Mouse (Mus musculus) splenic B cell, adult 2 months (primary cell): ENCODE measurements at regions not wholly inside any gene's neighbourhood (a gene's known extent, or its start where the extent isn't known, plus 50 kb on each side); places are given as distances from the start of the nearest gene placed in this dataset.

Experiments
- DNase-seq: peaks from one replicate; pipeline ENCODE4 v3.0.0-alpha.2; 2011; ENCODE audit warnings: low read depth, low spot score
- H3K27me3 ChIP-seq: 2 replicates; pipeline ENCODE4 v1.6.1; 2012; ENCODE audit warnings: mild to moderate bottlenecking, low read length, moderate library complexity, mixed read lengths; ENCODE audit not compliant: control insufficient read depth, poor library complexity, insufficient read depth, severe bottlenecking
- H3K36me3 ChIP-seq: 2 replicates; pipeline ENCODE4 v1.6.1; 2012; ENCODE audit warnings: mild to moderate bottlenecking, low read length, moderate library complexity, mixed read lengths; ENCODE audit not compliant: control insufficient read depth, poor library complexity, insufficient read depth, severe bottlenecking

DNA sequence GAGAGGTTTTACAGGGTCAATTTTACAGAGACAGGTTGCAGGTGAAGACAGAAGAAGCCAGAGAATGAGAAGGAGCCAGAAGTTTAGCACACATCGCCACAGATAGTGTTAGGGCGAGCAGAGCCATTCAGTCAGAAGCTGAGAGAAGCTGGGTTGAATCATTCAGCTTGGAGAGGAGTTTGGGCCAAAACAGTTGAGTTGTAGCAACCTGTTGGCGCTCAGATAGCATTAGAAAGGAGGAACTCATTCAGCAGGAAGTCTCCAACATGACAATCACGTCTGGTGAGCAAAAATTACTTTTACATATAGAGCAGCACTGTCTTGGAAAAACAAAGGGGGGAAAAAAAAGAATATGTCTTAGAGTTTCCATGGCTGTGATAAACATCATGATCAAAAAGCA is 53.2 kb downstream of the Fam43a start:
- Histone ChIP-seq H3K27me3 (no peaks in the 10 kb centered on the region), H3K36me3 (no peaks in the 10 kb centered on the region)
- DNase-seq: peak; percentile 44

DNA sequence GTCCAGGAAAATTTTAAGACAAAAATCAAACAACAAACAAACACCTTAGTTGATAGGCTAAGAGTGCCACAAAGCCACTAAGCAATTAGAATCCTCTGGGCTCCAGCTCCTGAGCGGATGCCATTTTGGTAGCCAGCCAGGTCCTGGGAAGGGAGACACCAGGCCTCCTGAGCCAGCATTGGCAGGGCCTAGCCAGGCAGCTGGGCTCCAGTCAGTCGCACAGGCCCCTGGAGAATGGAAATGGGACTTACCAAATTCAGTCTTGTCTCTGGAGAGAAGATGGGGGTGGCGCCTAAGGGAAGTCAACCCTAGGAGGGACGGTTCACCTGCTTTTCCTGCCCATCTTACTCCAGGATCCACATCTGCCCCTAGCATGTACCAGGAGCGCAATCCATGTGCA is 54.3 kb downstream of the Fam43a start:
- Histone ChIP-seq H3K27me3 (no peaks in the 10 kb centered on the region), H3K36me3 (no peaks in the 10 kb centered on the region)
- DNase-seq: no peak

DNA sequence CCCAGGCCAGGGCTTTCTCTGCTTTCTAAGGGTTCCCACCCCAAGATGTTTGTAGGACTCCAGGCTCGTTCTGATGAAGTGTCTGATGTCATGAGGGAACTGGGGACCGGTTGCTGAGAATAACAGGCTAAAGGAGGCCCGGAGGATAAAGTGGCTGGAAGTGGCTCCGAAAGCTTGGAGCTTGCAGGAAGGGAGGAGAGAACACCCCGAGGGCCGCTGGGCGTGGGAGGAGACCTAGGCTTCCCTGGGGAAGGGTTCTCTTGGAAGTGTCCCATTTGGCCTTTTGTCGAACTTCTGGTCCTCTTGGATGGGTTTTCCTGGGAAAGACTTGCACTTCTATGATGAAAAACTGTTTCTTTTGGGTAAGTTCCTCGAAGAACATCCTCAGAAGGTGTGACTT is 54.7 kb downstream of the Fam43a start:
- Histone ChIP-seq H3K27me3 (no peaks in the 10 kb centered on the region), H3K36me3 (no peaks in the 10 kb centered on the region)
- DNase-seq: no peak

DNA sequence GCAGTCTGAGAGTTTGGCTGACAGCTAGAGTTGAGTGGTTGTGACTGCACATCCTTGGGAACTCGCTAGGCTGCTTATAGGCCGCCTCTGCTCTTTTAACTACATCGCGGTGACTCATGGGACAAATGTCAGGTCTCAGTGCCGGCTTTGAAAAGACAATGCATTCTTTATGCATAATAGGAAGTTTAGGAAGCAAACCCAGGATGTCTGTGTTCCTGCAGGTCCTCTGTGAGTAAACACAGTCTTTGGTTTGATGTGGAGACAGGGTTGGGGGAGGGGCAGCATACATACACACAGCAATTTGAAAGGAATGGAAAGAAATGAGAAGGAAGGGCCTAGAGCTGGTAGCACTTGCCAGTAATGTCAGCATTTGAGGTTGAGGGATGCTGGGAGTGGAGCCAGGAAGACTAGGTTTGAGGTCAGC is 56.3 kb downstream of the Fam43a start:
- DNase-seq: no peak
- no peaks in the 10 kb centered on the region for H3K27me3 ChIP-seq
- no peaks in the 10 kb centered on the region for H3K36me3 ChIP-seq

DNA sequence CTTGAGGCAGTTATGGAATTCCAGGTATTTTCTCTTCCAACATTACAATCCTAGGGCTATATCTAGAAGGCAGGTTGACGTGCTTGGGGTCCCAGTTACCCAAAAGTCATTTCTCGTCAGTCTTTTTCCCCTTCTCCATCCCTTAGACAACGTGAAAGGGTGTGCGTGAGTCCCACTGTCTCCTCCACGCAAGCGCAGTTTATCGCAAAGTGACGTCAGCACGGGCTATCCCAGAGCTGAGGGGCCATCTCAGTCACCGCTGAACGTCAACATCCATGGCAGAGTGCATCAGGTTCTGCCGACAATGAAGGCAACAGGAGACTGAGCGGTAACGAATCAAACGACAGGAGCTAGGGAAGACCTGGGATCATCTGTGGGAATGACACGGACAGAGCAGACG is 57.4 kb downstream of the Fam43a start:
- no peak for DNase-seq
- no peaks in the 10 kb centered on the region for H3K36me3 ChIP-seq

DNA sequence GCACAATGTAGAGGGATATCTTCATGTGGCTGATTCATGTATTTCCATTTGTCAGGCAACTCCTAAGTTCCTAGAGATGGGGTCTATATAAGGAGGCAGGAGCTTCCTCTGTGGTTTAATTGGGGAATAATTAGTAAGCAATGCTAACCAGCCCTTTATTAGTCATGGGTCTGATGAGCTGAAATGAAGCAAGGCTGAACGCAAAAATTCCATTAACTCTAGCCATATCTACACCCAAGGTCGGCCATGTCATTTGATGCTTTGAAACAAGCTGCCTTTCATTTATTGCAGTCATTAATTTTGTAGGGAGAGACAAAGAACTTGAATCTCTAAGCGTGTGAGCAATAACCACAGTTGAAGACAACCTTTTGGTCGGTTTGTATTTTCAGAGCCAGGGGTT is 59.4 kb downstream of the Fam43a start:
- Histone ChIP-seq H3K27me3 (no peaks in the 10 kb centered on the region), H3K36me3 (no peaks in the 10 kb centered on the region)
- DNase-seq: no peak

More for the DNA sequence above, 57.4 kb downstream of the Fam43a start:
- no peaks in the 10 kb centered on the region for H3K27me3 ChIP-seq

DNA sequence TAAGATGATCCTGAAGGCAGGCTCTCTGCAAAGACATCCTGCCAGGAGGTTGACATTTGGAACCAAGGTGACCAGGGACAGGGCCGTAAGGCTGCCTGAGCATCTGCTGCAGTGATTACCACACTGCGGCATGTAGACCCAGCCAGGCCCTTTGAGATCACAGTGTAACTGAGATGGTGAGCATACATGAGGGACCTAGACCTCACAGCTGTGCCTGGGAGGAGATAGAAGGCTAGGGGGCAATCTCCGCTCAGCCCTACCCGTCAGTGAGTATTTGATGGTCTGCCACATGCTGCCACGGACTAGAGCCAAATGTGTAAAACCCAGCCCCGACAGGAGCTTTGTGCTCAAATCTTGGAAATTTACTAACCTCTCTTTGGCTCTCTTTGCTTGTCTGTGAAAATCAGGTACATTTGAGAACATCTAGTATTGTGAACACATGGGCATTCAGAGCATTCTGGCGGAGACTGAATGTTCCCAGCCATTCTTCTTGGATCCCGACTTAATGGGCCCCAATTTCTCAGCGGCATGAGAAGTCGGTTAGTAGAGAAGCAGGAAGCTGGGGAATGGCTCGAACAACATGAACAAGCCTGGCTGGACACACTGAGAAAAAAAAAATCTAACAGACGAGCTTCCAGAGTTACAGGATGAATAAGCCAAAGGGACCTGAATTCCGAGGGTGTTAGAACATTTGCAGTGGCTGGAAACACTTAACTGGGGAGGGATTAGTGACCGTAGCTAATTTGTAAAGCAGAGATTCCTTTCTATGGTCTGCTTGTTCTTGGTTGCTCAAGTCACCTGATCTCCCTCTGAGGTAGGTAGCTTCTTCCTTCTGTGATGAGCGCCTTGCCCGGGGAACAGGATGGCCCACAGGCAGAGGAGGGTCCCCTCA is 61.8 kb downstream of the Fam43a start:
- DNase-seq: no peak
- no peaks in the 10 kb centered on the region for H3K27me3 ChIP-seq
- H3K36me3 ChIP-seq: no peaks in the 10 kb centered on the region

DNA sequence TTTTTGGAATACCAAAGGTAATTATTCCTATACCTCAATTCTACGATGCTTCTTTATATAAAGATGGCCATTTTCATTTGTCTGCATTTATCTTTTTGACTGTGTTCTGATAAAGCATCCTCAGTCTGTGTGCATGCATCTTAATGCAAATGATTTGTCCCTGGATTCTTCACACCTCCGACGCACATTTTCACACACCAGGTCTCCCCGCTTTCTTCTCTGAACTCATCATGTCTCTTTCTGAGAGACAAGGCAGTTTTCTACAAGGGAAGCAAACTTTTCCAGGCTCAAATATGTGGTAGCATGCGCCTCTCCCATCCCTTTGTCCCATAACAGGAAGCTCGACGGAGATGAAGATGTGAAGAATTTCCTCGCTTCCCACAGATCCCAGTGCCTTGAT is 63.5 kb downstream of the Fam43a start:
- no peak for DNase-seq
- Histone ChIP-seq H3K27me3 (no peaks in the 10 kb centered on the region), H3K36me3 (no peaks in the 10 kb centered on the region)

DNA sequence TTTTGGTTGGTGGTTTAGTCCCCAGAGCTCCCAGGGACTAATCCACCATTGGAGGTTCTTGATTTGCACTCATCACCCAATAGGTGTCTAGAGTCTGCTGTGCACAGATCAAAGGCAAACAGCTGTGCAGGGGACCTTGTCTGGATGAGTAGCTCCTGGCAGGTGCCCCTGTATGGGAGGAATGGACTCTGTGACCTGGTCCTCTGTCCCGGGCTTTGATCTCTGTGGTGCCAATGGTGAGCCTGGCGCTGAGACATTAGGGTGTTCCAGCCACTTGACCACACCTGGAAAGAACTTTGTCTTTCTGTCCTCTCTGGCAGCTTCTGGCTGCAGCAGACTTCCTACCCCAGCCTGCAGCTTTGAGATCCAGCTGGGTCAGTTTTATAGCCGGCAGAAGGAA is 64.4 kb downstream of the Fam43a start:
- Histone ChIP-seq H3K36me3 (no peaks in the 10 kb centered on the region), H3K27me3 (no peaks in the 10 kb centered on the region)
- DNase-seq: no peak

DNA sequence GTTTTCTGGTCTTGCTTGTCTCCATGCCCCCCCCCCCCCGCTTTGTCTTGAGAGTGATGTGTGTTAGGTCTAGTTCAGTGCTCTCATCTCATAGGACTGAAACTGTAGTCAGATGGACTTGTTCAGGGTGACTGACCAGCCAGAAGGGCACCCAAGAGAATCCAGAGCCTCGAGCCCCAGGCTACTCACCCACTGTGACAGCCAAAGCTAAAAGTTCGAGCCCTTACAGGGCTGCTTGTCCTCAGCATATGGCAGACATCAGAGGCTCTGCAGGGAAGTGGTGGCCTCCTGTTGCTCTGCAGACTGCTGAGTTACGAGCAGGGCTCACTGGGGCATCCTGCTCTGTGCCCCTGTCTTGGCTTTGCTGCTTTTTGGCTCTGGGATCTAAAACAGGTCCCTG is 64.9 kb downstream of the Fam43a start:
- no peak for DNase-seq
- Histone ChIP-seq H3K36me3 (no peaks in the 10 kb centered on the region), H3K27me3 (no peaks in the 10 kb centered on the region)

DNA sequence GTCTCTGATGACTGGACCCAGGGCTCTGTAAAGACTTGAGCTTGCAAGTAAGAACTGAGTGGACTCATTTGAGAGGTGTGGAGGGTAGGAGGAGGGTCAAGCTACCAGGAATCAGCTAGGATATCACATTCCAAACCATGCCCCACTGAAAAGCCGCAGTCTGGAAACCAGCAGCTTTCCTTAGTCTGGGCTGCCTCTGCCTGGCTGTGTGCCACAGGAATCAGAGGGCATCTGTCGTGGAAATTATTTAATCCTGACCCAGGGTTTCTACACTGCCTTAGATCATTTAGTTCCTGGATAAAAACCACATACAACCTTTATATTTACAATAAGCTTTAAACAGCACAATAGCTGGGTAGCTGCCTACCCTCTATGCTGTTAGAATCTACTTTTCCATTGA is 66.4 kb downstream of the Fam43a start:
- Histone ChIP-seq H3K27me3 (no peaks in the 10 kb centered on the region), H3K36me3 (no peaks in the 10 kb centered on the region)
- DNase-seq: no peak

DNA sequence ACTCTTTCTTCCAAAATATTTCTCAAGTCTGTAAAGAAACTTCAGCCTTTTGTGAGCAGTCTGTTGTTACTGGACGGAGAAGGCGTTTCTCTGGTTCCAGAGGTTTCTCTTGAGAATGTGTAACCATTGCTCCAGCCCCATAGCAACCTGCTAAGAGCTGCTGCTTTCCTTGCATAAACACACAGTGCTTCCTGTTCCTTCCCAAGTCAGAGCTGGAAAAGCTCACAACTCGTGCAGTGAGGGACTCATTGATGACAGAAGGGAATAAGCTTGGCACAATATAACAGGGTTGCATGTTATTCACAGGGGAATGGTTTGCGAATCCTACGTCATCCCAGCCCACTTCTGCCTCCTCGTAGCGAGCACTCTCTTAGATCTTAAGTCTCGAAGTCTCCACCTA is 70.4 kb downstream of the Fam43a start:
- no peak for DNase-seq
- Histone ChIP-seq H3K27me3 (no peaks in the 10 kb centered on the region), H3K36me3 (no peaks in the 10 kb centered on the region)

DNA sequence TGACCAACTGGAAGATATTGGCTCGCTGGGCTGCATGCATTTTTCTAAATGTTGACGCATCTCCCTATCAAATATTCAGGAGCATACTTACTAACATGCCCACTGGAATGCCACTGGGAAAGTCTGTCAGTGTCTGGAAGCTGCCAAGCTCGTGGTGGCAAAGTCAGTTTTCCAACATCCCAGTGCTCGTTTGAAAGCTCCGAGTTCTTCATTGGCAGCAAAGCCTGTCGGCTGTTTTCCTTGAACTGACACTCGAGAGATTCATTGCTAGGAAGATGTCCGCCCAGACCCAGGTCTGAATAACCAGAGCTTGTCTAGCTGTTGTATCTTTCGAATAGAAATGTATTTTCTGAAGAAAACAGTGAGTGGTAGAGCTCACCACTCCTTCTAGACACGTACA is 72.1 kb downstream of the Fam43a start:
- H3K27me3 ChIP-seq: no peaks in the 10 kb centered on the region
- H3K36me3 ChIP-seq: no peaks in the 10 kb centered on the region
- no peak for DNase-seq

DNA sequence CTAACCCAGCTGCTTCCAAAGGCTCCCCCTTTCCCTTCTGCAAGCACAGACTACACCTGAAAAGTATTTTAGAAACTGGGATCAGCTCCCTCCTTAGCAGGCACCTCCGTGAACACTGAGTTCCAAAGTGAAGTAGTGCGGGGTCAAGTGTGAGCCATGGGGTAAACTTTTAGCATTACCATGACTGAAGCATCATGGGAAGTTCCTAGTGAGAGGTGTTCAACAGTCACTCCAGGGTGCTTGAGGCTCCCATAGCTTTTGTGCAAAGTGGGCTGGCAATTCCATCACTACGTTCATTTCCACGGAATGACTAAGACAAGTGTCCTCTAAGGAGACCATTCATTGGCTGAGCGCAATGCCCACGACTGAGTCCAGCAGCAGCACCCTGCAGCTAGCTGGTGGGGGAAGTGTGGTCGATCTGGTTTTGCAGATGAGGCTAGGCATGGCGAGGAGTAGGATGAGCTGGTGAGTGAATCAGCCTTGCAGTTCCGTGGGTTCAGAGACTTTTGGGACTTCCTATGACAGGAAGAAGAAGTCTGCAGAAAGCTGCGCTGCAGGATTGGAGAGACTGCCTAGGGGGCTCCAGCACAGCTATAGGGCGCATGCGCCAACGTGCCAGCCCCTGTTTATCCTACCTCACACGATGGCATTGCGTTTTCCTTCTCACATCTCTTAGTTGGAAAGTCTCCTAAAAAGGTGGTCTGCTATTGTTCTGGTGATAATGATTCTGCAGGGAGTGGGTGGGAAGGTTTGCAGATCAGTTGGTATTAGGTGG is 73.4 kb downstream of the Fam43a start:
- no peak for DNase-seq
- Histone ChIP-seq H3K27me3 (no peaks in the 10 kb centered on the region), H3K36me3 (no peaks in the 10 kb centered on the region)

DNA sequence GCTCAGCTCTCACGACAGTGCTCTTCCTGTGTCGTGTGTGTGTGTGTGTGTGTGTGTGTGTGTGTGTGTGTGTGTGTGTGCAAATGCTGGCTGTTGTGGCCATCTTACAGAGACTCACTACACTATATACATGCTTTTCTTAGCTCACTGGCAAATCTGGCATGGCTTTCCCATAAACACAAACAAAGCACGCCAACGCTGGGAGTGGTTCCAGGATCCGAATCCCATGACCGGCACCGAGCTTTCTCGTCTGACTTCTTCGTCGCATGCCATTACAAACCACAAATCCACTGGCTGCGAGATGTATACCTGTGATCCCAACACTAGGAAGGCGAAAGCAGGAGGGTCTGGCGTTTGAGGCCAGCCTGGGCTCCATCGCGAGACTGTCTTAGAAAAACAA is 74.1 kb downstream of the Fam43a start:
- Histone ChIP-seq H3K27me3 (no peaks in the 10 kb centered on the region), H3K36me3 (no peaks in the 10 kb centered on the region)
- DNase-seq: no peak
